Mouse (Mus musculus): ENCODE measurements around the gene Scaf11. TPM values are rescaled to one million over a fixed set of nuclear protein-coding genes. Genes with fewer than 3 reads are reported as not detected.

Gene Scaf11
- total RNA-seq, 2 experiments from 2014 or later = 54.3 to 54.7 TPM

DNA sequence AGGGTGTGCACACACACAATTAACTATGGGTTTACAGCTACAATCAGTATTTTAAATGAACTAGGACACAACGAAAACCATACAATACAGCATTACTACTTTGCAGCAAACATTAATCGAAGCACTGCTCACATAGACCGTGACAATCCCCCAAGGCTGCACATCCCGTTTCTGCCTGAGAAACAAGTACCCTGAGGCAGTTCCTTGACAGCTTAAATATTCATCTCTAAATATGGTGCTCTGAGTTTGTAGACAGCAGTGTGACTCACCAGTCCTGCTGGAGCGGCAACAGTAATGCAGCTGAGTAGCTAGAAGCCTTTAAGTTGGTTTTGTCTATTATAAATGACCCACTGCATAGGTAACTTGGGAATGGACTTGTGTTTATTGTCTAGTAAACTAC is 55.1 kb downstream of the Scaf11 start:
- DNase-seq (ENCODE audit: low spot score in 2 of 2) = no peak

DNA sequence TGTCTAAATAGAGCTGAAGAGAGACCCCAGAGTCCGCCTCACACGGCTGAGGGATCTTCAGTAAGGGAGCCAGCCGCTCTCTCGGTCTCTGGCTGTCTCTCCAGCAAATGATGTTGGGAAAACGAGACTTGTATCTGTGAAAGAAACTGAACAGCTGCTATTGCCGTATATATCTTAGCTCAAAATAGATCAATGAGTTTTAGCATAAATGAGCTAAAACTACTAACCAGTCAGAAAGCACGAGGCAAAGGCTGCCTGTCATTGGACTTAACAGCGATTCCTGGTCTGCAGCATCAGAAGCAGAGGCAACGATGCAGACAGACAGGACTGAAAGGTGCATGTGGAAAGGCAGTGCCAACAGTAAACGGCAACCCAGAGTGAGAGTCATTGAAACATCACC is 62.3 kb downstream of the Scaf11 start:
- no peak for DNase-seq (ENCODE audit: low spot score in 2 of 2)

DNA sequence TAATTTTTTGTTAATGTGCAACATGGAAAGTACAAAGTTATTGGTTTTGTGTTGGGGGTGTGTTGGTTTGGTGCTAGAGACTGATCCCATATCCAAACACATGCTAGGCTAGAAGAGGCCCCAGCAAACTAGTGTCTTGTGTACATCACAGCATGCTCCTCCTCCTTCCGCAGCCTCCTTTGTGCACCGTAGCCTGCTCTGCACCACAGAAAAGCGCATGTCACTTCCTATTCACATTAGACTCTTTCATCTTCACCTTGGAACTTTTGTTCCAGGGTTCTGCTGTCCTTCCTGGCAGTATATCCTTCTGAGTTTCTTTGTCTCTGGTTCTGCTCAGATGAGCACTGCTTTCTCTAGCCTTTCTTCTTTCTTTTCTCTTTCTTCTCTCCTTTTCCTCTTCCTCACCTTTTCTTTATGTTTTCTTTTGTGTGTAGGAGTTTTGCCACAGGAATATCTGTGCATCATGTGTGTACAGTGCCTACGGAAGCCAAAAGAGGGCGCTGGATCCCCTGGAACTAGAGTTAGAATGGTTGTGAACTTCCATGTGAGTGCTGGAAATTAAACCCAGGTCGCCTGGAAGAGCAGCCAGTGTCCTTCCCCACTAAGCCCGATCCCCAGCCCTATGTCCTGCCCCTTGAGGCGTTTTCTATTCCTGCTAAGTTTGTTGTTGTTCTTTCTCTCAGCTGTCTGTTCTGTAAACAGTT is 63.9 kb downstream of the Scaf11 start:
- DNase-seq (ENCODE audit: low spot score in 2 of 2) = no peak

DNA sequence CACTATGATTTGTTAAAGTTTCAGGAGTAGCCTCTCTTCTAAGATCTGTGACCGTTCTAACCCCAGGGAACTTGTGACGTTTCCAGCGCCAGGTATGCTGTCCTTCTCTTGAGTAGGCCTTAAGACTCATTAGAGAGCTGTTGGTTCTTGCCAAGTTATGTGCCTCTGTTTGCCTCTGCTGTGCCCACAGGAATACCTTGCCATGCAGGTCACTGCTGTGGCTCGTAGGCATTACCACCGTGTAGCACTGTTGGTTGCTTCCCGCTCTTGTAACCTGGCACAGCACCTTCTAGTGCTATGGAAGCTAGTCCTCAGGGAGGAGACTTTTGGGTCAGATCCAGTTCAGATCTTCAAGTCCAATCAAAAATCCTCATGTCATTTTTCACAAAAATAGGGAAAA is 65.6 kb downstream of the Scaf11 start:
- no peak for DNase-seq (ENCODE audit: low spot score in 2 of 2)

DNA sequence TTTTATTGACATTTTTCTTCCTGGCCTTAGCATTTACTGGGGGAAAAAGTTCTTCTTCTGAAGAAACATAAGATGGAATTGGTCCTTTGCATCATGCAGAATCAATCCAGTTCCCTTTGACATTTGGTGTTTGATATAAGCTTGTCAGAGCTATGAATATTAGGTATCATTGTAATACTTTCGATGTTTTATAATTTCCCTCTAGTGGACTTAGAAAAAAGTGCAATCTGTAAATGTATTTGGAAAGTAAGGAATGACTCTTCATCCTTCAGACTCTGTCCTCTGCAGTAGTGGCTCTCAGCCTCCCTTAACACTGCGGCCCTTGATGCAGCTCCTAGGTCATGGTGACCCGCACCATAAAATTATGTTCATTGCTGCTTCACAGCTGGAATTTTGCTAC is 67.8 kb downstream of the Scaf11 start:
- no peak for DNase-seq (ENCODE audit: low spot score in 2 of 2)

DNA sequence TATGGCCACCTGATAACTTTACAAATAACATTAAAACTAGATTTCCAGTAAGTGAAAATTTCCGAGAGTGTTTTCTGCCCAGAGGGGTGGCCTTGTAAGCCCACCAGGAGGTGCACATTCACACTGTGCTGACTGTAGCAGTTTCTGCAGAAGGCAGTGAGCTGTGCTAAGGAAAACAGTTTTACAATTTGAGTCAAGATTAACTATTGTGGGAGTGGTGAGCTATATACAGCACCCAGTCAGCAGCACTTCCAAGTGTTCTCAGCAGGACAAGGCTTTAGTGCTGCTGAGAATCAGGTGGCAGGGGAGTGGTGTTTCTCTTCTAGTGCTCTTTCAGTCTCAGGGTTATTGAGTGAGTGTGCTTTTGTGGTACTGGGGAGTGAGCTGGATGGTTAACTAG is 72.1 kb downstream of the Scaf11 start:
- DNase-seq (ENCODE audit: low spot score in 2 of 2) = no peak

DNA sequence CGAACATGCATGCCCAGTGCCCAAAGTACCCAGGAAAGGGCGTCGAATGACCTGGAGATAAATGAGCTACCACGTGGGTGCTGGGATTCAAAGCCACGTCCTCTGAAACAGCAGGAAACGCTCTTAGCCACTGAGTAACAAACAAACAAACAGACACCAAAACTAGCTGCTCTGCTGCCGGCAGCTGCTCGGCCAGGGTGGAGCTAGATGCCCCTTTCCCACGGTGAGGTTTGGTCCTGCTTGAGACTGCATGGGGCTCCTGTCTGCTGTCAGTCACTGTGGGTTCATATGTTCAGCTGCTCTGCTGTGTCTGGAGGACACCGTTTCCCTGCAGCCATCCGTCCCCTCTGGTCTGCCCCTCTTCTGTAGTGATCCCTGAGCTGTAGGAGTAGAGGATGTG is 78.4 kb downstream of the Scaf11 start:
- no peak for DNase-seq (ENCODE audit: low spot score in 2 of 2)

DNA sequence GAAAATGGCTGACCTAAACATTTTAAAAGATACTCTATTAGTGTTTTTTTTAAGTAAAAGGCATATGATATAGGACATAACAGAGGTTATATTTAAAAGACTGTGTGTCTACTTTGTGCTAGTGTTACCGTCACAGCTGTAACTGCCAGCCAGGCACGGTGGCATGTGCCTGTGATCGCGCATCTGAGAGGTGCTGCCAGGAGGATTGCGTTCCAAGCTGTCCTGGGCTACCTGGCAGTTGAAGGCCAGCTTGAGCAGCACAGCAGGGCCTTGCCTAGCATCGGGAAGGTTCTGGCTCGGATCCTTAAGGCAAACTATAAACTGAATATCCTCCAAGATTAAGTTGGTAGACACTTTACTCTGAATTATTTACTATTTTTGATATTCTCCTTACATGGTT is 82.9 kb downstream of the Scaf11 start:
- DNase-seq (ENCODE audit: low spot score in 2 of 2) = no peak

DNA sequence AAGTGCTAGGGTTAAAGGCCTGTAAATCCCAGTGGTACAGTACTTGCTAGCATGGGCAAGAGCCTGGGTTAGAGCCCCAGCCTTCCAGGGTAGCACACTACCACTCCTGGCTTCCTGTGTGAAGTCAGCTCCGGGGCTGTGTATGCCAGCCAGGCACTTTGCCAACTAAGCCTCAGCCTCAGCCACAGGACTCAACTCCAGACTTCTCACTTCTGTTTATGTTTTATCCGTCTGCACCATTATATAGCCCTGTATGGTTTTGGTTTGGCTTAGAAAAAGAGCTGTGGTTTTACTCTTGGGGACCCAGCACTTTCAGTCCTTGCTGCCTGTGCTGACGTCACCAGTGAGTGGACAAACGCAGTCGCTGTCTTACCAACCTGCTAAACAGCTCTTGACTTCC is 83.4 kb downstream of the Scaf11 start:
- no peak for DNase-seq (ENCODE audit: low spot score in 2 of 2)

DNA sequence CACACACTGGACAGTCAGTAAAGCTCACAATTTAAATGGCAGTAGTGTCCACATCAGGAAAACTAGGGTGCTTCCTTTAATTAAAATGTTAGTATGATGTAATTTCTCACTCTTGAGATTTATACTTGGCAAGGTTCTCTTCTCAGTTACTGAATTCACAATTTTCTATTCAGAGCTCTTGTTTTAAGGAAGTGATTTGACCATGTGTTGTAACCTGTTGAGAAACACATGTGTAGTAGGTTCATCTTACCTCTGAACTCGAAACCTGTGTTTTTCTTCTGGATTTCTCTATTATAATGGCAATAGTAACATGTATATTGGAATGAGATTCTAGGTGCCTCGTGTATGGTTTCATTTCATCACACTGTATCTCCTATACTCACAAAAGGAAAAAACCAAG is 84.4 kb downstream of the Scaf11 start:
- DNase-seq (ENCODE audit: low spot score in 2 of 2) = no peak

DNA sequence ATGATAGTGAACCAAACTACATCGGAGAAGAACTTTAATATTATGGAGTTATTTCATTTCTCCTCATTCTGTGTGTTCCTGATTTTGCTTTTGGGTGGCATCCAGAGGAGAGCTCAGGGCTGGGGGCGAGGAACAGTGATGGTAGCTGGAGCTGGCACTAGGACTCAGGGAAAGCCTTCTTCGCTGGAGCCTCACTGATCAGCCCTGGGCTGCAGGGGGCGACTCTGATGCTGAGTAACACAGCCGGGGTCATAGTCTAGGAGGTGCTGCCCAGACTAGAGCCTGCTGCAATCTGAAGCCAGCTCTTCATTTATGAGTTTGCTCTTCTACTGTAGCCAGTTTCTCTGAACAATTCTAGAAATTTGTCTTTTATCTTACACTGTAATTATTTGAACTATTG is 87.5 kb downstream of the Scaf11 start:
- DNase-seq (ENCODE audit: low spot score in 2 of 2) = no peak

DNA sequence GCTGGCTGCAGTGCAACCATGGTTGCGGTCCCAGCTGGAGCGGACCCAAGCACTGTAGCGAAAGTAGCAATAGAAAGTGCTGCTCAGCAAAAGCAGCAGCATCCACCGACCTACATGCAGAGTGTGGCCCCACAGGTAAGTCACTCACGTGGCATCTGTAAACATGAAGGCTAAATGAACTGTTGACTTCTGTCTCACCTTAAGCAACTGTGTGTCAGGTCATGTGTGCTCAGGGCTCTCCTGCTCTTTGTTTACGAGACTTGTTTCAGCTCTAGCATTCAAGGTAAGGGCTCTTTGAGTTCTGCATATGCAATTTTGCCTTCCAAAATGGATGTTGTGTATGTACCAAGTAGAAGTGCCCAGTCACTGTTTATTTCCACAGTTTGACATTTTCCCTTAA is 88.0 kb downstream of the Scaf11 start:
- no peak for DNase-seq (ENCODE audit: low spot score in 2 of 2)

DNA sequence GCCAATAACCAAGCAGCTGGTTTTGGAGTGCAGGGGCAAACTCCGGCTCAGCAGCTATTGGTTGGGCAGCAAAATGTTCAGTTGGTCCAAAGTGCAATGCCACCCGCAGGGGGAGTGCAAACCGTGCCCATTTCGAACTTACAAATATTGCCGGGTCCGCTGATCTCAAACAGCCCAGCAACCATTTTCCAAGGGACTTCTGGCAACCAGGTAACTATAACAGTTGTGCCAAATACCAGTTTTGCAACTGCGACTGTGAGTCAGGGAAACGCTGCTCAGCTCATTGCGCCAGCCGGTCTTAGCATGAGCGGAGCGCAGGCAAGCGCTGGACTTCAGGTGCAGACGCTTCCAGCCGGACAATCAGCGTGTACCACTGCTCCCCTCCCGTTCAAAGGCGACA is 89.3 kb downstream of the Scaf11 start:
- DNase-seq (ENCODE audit: low spot score in 2 of 2) = no peak

DNA sequence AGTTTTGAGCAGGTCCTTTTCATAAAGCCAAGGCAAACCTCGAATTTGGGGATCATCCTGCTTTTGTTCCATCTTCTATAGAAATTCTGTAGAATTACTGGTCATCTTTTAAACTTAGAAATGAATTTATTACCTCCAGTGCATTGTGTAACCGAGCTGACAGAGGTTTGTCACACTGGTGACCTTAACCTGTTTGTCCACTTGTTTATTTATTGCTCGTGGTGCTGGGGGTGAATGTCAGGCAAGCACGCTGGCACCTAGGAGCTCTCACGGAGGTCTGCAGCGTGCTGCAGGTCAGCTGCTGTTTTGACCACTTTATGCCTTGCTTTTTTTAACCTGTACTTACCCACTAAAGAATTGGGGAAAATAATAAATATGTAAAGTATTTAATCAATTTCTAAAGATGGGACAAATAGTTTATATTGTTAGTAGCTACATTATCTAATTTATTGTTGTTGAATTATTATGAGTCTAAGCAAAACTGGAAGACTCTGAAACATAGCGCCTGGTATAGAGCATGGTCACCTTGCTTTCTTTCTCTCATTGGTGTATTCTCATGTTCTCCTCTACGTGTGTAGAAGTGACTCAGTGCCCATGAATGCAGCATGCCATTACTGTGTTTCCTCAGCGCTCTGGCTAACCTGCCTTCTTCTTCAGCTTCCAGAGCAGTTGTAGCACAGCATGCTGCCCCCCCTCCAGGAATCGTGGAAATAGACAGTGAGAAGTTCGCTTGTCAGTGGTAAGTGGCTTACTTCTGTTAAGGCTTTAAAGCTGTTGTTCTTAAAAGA is 94.3 kb downstream of the Scaf11 start:
- no peak for DNase-seq (ENCODE audit: low spot score in 2 of 2)

DNA sequence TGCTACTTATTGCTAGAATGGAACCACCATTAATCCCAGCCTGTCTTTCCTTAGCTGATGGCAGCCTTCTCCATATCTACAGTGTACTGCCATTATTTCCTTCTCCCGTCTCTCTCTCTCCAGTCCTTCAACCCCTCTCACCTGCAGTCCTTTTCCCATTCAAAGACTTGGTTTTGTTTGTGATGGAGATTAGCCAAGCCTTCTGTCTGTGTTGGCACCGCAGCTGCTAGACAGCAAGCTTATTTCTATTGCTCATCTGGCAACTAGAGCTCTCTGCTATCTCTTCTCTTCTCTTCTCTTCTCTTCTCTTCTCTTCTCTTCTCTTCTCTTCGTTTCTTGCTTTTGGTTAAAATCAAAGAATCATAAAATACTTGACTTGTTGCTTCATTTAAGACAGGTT is 95.3 kb downstream of the Scaf11 start:
- DNase-seq (ENCODE audit: low spot score in 2 of 2) = no peak

Small RNAs within 50 kb of the gene (microRNA-seq; reads per million reads assigned to microRNA genes)
- gene Gm25397 = 0 reads per million in 2 experiments

Other genes starting within 250 kb of the Scaf11 start
- 10 to 100 TPM; 30.8 to 31.0 TPM for gene Arid2, start 173.3 kb downstream of the Scaf11 start, total RNA-seq (2021)
- gene Slc38a1, start 182.1 kb upstream of the Scaf11 start, total RNA-seq (2021) = 100 to 1,000 TPM; 112 to 114 TPM
- gene Slc38a2, start 238.9 kb upstream of the Scaf11 start, total RNA-seq (2021) = 100 to 1,000 TPM in 1 of 2 experiments, 10 to 100 TPM in 1; 93.9 to 101 TPM